ENCODE assay signal across 8 mouse cellular contexts in genomic region chr3:80800299-80800994, GRCm38 (mm10). TPM values are rescaled to one million over a fixed set of nuclear protein-coding genes. Genes with fewer than 3 reads are reported as not detected.
DNase-seq lines count a peak whose midpoint lies in the region; ATAC-seq lines count a peak whose summit lies in the region.

No protein-coding gene starts in this region.

- H3K4me1 ChIP-seq in embryonic facial prominence, embryonic 14.5 days (ENCODE audit: control insufficient read depth, insufficient read depth, low read length): peaks cover 18% of the 10 kb centered on the region; the same call in 1 of the 2 replicates
- H3K4me1 ChIP-seq in hindbrain, embryonic 12.5 days: peaks cover 8% of the 10 kb centered on the region
- H3K4me1 ChIP-seq in limb, embryonic 11.5 days (ENCODE audit: control insufficient read depth, insufficient read depth, low read length): no peaks in the 10 kb centered on the region; the same call in 1 of the 2 replicates
- peaks cover 25% of the 10 kb centered on the region for H3K4me1 ChIP-seq in neural tube, embryonic 14.5 days (ENCODE audit: control insufficient read depth, insufficient read depth, low read length)

- ATAC-seq in embryonic facial prominence, embryonic 14.5 days (ENCODE audit: low read depth): peak; percentile 26; the same call in 1 of the 2 replicates
- peak; percentile 49 for ATAC-seq in hindbrain, embryonic 12.5 days (ENCODE audit: low FRiP score)
- no peak for ATAC-seq in limb, embryonic 11.5 days (ENCODE audit: insufficient number of reproducible peaks, low FRiP score, low TSS enrichment, low read depth)
- ATAC-seq in neural tube, embryonic 14.5 days (ENCODE audit: low read depth): peak; percentile 4
- ATAC-seq in inflammation-experienced regulatory T-cells, adult 6 months: no peak

- WGBS in embryonic facial prominence, embryonic 14.5 days: 1% methylated on average over 28 of the region's 29 CpGs
- WGBS in hindbrain, embryonic 12.5 days: 2% methylated on average over 29 of the region's 29 CpGs
- WGBS in limb, embryonic 11.5 days: 3% methylated on average over 29 of the region's 29 CpGs
- 2% methylated on average over 29 of the region's 29 CpGs for WGBS in neural tube, embryonic 14.5 days

- peak; percentile 91 for DNase-seq in heart, adult 11 months
- no peak for DNase-seq in heart, postnatal 25 days (ENCODE audit: low spot score)
- DNase-seq in ZHBTc4 (ENCODE audit: low read depth, low spot score): peak; percentile 29
- peak; percentile 34 for DNase-seq in embryonic facial prominence, embryonic 14.5 days (ENCODE audit: low spot score)
- DNase-seq in limb, embryonic 11.5 days (ENCODE audit: low spot score): peak; percentile 64

- peak overlapping the region; percentile 21 for H3K9ac ChIP-seq in embryonic facial prominence, embryonic 14.5 days (ENCODE audit: low read depth, low read length)
- H3K9ac ChIP-seq in hindbrain, embryonic 12.5 days: peak overlapping the region; percentile 74
- no peak overlapping the region; the same call in 1 of the 2 replicates for H3K9ac ChIP-seq in limb, embryonic 11.5 days (ENCODE audit: low read length)
- H3K9ac ChIP-seq in neural tube, embryonic 14.5 days (replicated peaks; ENCODE audit: low read depth, low read length): peak overlapping the region; percentile 80

- intact Hi-C loops in heart, postnatal 25 days (cut with DNase I): no loop called here

- H3K27ac ChIP-seq in embryonic facial prominence, embryonic 14.5 days (replicated peaks; ENCODE audit: low read depth, low read length): 0 out of 2 replicates have a peak overlapping the region, but pooled peaks have one; percentile 15
- peak overlapping the region; percentile 91 for H3K27ac ChIP-seq in hindbrain, embryonic 12.5 days
- H3K27ac ChIP-seq in limb, embryonic 11.5 days (replicated peaks; ENCODE audit: low read depth, low read length): no peak overlapping the region
- peak overlapping the region; percentile 92 for H3K27ac ChIP-seq in neural tube, embryonic 14.5 days (ENCODE audit: low read depth, low read length)

- H3K9me3 ChIP-seq in embryonic facial prominence, embryonic 14.5 days (ENCODE audit: control insufficient read depth, low read length): no peaks in the 10 kb centered on the region
- H3K9me3 ChIP-seq in hindbrain, embryonic 12.5 days (replicated peaks): no peaks in the 10 kb centered on the region
- no peaks in the 10 kb centered on the region for H3K9me3 ChIP-seq in limb, embryonic 11.5 days (ENCODE audit: control insufficient read depth, low read length)
- no peaks in the 10 kb centered on the region for H3K9me3 ChIP-seq in neural tube, embryonic 14.5 days (ENCODE audit: control insufficient read depth, low read length)

- peak overlapping the region; percentile 42 for H3K4me3 ChIP-seq in embryonic facial prominence, embryonic 14.5 days (ENCODE audit: low read depth, low read length)
- H3K4me3 ChIP-seq in hindbrain, embryonic 12.5 days: peak overlapping the region; percentile 62
- peak overlapping the region; percentile 32 for H3K4me3 ChIP-seq in limb, embryonic 11.5 days (ENCODE audit: low read depth, low read length)
- H3K4me3 ChIP-seq in neural tube, embryonic 14.5 days (ENCODE audit: low read depth, low read length): peak overlapping the region; percentile 52

- H3K4me2 ChIP-seq in embryonic facial prominence, embryonic 14.5 days (ENCODE audit: low read depth, low read length): peak overlapping the region; percentile 79
- H3K4me2 ChIP-seq in hindbrain, embryonic 12.5 days (replicated peaks): peak overlapping the region; percentile 75
- peak overlapping the region; percentile 46 for H3K4me2 ChIP-seq in limb, embryonic 11.5 days (ENCODE audit: low read depth, severe bottlenecking)
- H3K4me2 ChIP-seq in neural tube, embryonic 14.5 days (ENCODE audit: low read depth, low read length): peak overlapping the region; percentile 76

- peaks cover 27% of the 10 kb centered on the region for H3K27me3 ChIP-seq in embryonic facial prominence, embryonic 14.5 days (replicated peaks; ENCODE audit: control insufficient read depth, insufficient read depth, low read length)
- no peaks in the 10 kb centered on the region for H3K27me3 ChIP-seq in hindbrain, embryonic 12.5 days
- H3K27me3 ChIP-seq in limb, embryonic 11.5 days (ENCODE audit: control insufficient read depth, insufficient read depth, low read length): peaks cover 22% of the 10 kb centered on the region
- H3K27me3 ChIP-seq in neural tube, embryonic 14.5 days (ENCODE audit: control insufficient read depth, insufficient read depth, low read length): no peaks in the 10 kb centered on the region

- H3K36me3 ChIP-seq in embryonic facial prominence, embryonic 14.5 days (ENCODE audit: control insufficient read depth, insufficient read depth, low read length): no peaks in the 10 kb centered on the region
- H3K36me3 ChIP-seq in hindbrain, embryonic 12.5 days: no peaks in the 10 kb centered on the region
- H3K36me3 ChIP-seq in limb, embryonic 11.5 days (ENCODE audit: control insufficient read depth, insufficient read depth, low read length): no peaks in the 10 kb centered on the region
- H3K36me3 ChIP-seq in neural tube, embryonic 14.5 days (ENCODE audit: control insufficient read depth, insufficient read depth, low read length): no peaks in the 10 kb centered on the region

RNA-seq across cellular contexts. Expression of gene Gria2, which starts 2.2 kb away (rescaled TPM):
- not detected for total RNA-seq in heart, postnatal 25 days (2021)
- polyA plus RNA-seq in embryonic facial prominence, embryonic 14.5 days (2014; fragmentation: Nextera tagmentation; extraction: Ambion mirVana): 3.6 and 3.9 TPM in 2 replicates
- polyA plus RNA-seq in hindbrain, embryonic 12.5 days (2016; fragmentation: Nextera tagmentation; extraction: Ambion mirVana): 55.7 and 62.4 TPM in 2 replicates
- polyA plus RNA-seq in limb, embryonic 11.5 days (2014; fragmentation: Nextera tagmentation; extraction: Ambion mirVana): 4.4 and 5.9 TPM in 2 replicates
- polyA plus RNA-seq in neural tube, embryonic 14.5 days (2014; fragmentation: Nextera tagmentation; extraction: Ambion mirVana): 198 and 293 TPM in 2 replicates
- under 1 TPM in 2 of 3 experiments, not detected in 1; 0.09 to 0.11 TPM for polyA plus RNA-seq in inflammation-experienced regulatory T-cells, adult 6 months (2017; shearing (Covaris generic))

Comparison
In these comparisons a context has a peak if more than half of its experiments do, and no peak if none do; other contexts are left out.
1. ATAC-seq: peak in embryonic facial prominence, embryonic 14.5 days (single experiment), hindbrain, embryonic 12.5 days (single experiment) and neural tube, embryonic 14.5 days (single experiment); none in limb, embryonic 11.5 days (single experiment) and inflammation-experienced regulatory T-cells, adult 6 months (single experiment).
2. Peak in every context shown above with its lines, with median percentiles within 50 percentile points of each other: H3K4me2 ChIP-seq and H3K4me3 ChIP-seq.